Mouse (Mus musculus) left cerebral cortex, adult 18-20 months (tissue): ENCODE measurements at regions not wholly inside any gene's neighbourhood (a gene's known extent, or its start where the extent isn't known, plus 50 kb on each side); places are given as distances from the start of the nearest gene placed in this dataset.

ENCODE experiments used
- DNase-seq, 2 experiments: peaks; one replicate each; pipeline ENCODE4 v3.0.0; 2021 to 2022; ENCODE audit warnings: low spot score in 2 of 2, mixed read lengths in 1 of 2

DNA sequence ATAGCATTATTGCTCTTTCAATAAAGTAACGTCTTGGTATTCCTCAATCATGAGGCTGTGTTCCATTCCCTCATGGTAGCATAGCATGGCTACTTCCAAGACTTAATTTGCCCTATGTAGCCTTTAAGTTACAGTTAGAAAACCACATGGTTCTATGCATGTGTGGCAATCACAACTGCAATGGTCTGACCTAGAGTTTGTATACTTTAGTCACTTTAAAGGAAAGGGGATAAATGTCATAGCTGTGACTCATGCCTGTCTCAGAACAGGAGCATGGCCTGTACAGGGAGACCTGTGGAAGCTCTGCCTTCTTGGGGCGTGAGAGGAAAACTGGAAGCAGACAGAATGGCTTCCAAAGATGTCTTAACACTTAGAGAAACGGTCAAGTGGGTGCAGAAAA lies 103.4 kb upstream of the Ccn2 start:
- DNase-seq, result no peak

DNA sequence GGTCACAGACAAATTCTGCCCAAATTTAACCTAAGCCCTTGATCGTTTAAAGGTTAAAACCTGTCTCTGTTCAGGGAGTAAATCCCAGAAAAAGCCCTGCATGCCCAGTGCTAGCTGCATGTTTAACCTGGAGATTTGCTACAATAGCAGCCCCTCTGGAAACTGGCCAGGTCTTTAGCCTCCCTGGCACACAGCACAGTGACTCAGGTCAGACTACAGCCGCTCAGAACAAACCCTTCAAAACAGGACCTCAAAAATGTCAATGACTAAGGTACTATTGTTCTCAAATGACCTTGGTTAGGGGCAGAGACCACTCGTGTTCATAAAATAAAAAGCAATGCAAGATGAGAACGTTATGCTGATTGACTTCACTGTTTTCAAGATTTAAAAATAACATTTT lies 101.8 kb upstream of the Ccn2 start:
- no peak for DNase-seq

DNA sequence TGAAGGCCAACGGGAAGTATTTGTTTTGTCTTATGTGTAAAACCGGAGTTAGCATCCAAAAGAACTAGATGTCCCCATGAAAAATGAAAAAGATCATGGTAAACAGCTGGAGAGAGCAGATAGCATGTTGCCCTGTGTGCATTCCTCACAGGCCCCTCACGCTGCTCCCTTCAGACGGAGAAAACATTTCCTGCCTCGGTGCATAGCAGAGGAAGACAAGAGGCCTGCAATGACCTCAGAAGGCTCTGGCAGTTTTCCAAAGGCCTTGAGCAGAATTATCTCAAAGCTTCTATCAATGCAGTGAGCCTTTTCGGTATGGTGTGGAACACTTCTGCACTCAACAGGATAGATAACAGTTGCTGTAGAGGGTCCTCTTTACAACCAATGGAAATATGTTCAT lies 101.3 kb upstream of the Ccn2 start:
- no peak for DNase-seq

DNA sequence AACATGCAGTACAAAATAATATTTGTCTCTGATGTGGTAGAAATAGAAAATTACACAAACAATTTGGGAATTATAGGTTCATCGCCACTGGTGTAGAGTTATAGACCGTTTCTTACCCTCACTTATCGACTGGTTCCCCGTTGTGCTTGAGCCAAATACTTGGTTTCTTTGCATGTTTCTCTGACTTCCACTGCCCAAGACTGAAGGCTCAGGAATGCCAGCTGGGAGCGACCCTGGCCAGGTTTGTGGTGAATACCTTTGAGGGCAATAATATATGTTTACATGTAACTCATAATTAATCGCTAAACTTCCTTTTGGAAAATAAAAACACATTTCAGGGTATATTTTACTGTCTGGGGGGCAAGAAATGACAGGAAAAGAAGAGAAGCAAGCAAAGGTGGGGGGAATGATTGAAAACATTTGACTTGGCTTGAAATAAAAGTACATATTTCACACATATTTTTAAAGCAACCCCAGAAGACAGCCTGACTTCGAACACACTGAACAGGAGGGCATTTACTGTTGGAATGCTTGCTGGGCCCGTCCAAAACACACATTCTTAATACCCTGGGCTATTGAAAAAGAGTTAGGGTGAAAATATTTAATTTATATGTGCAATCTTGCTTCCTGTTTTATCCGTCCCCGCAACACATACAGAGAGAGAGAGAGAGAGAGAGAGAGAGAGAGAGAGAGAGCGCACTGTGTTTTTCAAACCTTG lies 75.3 kb upstream of the Ccn2 start:
- DNase-seq, result no peak

DNA sequence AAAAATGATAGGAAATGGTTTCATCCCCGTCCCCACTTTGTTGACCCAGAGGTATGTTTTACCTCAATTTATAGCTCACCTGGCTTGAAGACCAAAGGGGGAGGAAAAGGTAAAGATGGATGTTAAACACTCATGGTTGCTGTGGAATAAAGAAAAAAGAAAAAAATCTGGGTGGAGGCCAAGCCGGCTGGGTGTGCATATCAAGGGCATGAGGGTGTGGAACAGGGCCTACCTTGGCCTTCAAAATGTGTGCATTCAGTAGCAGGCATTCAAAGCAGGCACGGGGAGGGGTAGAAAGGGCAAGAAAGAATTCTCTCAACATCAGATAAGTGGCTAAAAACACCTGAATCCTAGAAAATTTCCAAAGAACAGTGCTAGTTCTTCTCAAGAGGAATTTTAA lies 74.7 kb upstream of the Ccn2 start:
- no peak for DNase-seq

DNA sequence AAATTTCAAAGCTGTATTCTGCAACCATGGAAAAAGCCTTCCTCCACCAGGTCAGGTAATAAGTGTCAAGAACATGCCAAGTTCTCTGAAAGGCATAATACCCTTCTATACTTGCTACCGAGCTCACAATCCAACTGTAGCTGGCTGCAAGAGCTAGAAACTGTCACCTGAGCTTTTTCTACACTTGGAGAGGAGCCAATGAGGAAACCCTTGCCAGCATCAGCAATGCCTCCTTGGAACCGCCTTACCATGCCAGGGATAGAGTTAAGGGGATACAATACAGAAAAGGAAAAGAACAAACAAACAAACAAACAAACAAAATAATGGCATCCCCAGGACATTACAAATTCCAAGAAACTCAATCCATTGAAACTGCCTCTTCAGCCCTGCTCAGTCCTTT lies 62.5 kb upstream of the Ccn2 start:
- DNase-seq, result no peak

DNA sequence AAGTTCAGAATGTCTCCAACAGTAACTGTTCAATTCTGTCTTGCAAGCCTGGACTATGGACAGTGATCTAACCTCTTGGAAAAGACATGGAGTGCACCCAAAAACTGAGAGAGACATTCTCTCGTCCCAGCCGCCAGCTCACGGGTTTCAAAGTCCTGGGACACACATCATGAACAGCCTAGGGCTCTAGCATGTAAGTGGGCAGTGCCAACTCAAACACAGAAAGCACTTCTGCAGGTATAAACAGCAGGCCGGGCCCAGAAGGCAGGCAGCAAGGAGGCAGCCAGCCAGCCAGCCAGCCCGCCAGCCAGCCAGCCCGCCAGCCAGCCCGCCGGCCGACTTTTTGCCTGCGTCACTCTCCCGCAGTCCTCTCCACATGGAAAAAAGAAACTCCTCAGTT lies 60.3 kb upstream of the Ccn2 start:
- DNase-seq, result no peak

DNA sequence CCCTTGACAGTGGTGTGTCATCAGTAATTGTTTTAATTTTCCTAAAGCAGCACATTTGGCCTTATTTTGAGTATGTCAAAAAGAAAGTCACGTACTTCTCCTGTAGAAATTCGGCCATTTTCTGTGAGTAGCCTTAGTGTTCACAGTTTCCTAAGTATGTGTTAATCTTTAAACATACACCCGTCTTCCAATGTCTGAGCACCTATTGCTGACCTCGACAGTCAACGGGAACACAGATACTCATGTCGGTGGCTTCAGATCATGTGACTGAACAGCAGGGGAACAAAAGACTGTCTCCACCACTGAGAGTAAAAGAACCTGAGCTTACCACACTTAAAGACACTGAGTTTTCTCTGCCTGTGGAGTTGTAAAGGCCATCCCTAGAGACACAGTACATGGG lies 59.8 kb upstream of the Ccn2 start:
- no peak for DNase-seq

DNA sequence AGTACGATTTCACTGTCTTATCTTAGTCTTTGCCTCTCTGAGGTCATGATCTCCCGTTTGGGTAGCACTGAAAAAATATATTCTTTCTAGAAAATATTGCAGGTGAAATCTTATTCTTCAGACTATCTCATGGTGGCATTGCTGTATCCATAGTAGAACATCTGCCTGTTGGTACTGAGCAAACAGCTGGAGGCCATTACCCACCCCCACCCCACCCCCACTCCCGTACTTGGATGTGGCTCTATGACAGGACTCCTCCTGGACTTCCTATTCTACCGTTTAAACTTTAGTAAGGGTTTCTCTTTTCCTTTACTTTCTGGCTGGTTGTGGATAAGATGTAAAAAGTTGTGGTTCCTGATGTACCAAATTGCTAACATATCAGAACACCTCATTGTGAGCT lies 53.3 kb upstream of the Ccn2 start:
- DNase-seq, result no peak
